Mouse (Mus musculus) C2C12 (cell line): ENCODE data around the gene Slc5a2. TPM values are rescaled to one million over a fixed set of nuclear protein-coding genes. Genes with fewer than 3 reads are reported as not detected.
A peak's percentile ranks its signal among the peaks of the same experiment; 100 is the strongest.

ENCODE experiments used
- H3K27me3 ChIP-seq: one replicate; pipeline ENCODE4 v1.6.1; 2011; ENCODE audit not compliant: control insufficient read depth, insufficient read depth, insufficient read length
- H3K36me3 ChIP-seq: one replicate; pipeline ENCODE4 v1.6.1; 2011; ENCODE audit not compliant: control insufficient read depth, insufficient read depth
- H3K4me3 ChIP-seq: one replicate; pipeline ENCODE4 v1.5.1; 2011; ENCODE audit warnings: mild to moderate bottlenecking, control low read depth; ENCODE audit not compliant: poor library complexity, insufficient read depth, severe bottlenecking
- H3K79me2 ChIP-seq: one replicate; pipeline ENCODE4 v1.6.1; 2011; ENCODE audit not compliant: control insufficient read depth, insufficient read depth
- H3K79me3 ChIP-seq: one replicate; pipeline ENCODE4 v1.6.1; 2011; ENCODE audit warnings: low read depth, control low read depth
- H3ac ChIP-seq: one replicate; pipeline ENCODE3; 2011; ENCODE audit warnings: low read depth; ENCODE audit not compliant: control insufficient read depth, insufficient read length
- CEBPB ChIP-seq: IDR thresholded peaks from one replicate; pipeline ENCODE4 v1.6.1; 2011; ENCODE audit warnings: low read depth, mild to moderate bottlenecking, control low read depth, moderate library complexity
- CTCF ChIP-seq: IDR thresholded peaks from one replicate; pipeline ENCODE4 v1.5.1; 2011; ENCODE audit not compliant: control insufficient read depth, insufficient read depth, insufficient read length
- FOSL1 ChIP-seq: IDR thresholded peaks from one replicate; pipeline ENCODE4 v1.8.0; 2011; ENCODE audit warnings: mild to moderate bottlenecking, low read length; ENCODE audit not compliant: poor library complexity, insufficient read depth, severe bottlenecking
- MAX ChIP-seq: IDR thresholded peaks from one replicate; pipeline ENCODE4 v1.6.1; 2011; ENCODE audit warnings: mild to moderate bottlenecking, control low read depth
- MYOD1 ChIP-seq: IDR thresholded peaks from one replicate; pipeline ENCODE4 v1.6.1; 2011; ENCODE audit warnings: low read depth; ENCODE audit not compliant: control insufficient read depth, insufficient read length
- MYOG ChIP-seq: IDR thresholded peaks from one replicate; pipeline ENCODE4 v1.6.1; 2011; ENCODE audit not compliant: control insufficient read depth, insufficient read length; ENCODE audit errors: extremely low read depth
- USF1 ChIP-seq: IDR thresholded peaks from one replicate; pipeline ENCODE4 v1.6.1; 2011; ENCODE audit warnings: low read depth, mild to moderate bottlenecking, control low read depth, moderate library complexity
- polyA plus RNA-seq: library from polyadenylated mRNA; unstranded; fragments of >200 nt; fragmentation: generic; extraction: Trizol; gene quantifications from one replicate; pipeline ENCODE4 v1.2.1, GENCODE M21; 2012; ENCODE audit warnings: missing spikeins

The Slc5a2 gene
- polyA plus RNA-seq, 1 experiment: not detected

DNA sequence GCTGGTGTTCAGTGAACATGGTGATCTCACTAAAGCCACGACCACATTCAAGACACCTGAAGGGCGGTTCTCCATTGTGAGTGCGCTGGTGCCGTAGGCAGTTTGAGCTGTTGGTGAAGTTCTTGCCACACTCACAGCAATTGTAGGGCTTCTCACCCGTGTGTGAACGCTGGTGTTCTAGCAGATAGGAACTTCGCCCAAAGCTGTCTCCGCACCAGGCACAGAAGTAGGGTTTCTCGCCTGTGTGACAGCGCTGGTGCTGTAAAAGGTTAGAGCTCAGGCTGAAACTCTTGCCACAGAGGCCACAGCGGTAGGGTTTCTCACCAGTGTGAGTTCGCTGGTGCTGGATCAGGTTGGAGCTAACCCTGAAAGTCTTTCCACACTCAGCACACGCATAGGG, 29.0 kb upstream of the Slc5a2 start:
- Histone ChIP-seq H3ac (no peak overlapping the region), H3K4me3 (no peak overlapping the region), H3K36me3 (peaks cover 12% of the 10 kb centered on the region), H3K79me2 (peaks cover 16% of the 10 kb centered on the region), H3K27me3 (no peaks in the 10 kb centered on the region), H3K79me3 (peaks cover 5% of the 10 kb centered on the region)
- TF ChIP-seq MYOD1: no peak
- TF ChIP-seq CEBPB: no peak
- TF ChIP-seq MAX: no peak
- no peak for TF ChIP-seq MYOG
- TF ChIP-seq USF1: no peak
- TF ChIP-seq FOSL1: no peak
- no peak for TF ChIP-seq CTCF

DNA sequence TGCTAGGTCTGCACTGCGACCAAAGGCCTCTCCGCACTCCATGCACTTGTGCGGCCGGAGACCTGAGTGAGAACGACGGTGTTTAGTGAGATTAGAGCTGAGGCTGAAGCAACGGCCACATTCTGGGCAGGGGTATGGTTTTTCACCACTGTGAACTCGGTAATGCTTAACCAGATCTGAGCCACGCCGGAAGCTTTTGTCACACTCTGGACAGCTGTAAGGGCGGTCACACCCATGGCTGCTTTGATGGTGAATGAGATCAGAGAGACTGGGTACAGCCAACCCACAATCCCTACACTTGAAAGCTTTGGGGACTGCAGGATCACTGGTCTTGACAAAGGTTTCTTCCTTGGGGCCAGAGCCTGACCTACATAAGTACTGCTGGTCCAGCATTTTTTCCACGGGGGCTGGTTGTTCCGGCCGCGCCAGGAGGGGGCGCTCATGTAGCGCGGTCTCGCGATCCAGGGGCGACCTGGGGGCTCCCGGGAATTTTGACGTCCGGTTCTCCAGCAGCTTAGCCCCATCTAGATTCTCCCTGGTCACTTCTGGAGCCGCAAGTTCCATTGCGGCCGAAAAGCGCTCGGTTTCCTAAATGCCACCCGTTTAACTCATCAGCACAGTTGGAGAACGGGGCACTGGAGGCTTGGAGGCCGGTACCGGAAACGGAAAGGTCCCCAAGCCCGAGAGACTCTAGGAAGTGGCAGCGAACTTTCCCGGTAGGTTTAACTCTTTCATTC, 28.4 kb upstream of the Slc5a2 start, which contains the start of gene Armc5:
Armc5 (plus strand) TSS at position 487 of the 737 bp plus-strand sequence.
- peaks cover 16% of the 10 kb centered on the region for H3K79me2 ChIP-seq
- H3K4me3 ChIP-seq: peak within 1 kb of the TSS; percentile 79
- no peak for TF ChIP-seq CEBPB
- peak; percentile 76 for TF ChIP-seq CTCF
- H3K36me3 ChIP-seq: peaks cover 12% of the 10 kb centered on the region
- H3K27me3 ChIP-seq: no peaks in the 10 kb centered on the region
- peaks cover 5% of the 10 kb centered on the region for H3K79me3 ChIP-seq
- peak within 1 kb of the TSS; percentile 92 for H3ac ChIP-seq

DNA sequence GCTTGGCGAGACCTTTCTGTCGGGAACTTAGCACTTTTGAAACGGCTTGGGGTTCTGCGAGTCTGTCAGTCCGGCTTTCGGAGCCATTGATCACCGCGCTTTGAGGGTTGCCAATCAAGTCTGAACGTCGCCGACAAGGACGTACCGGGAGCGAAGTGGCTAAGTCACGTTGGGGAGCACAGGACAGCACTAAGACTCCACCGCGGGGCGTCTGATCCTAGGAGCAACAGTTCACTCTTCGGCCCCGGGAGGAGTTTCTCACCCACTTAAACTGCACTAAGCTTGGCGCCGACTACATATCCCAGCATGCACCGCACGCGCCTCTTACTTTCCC, 27.9 kb upstream of the Slc5a2 start:
- Histone ChIP-seq H3K36me3 (peaks cover 12% of the 10 kb centered on the region), H3ac (peak overlapping the region; percentile 62), H3K4me3 (peak overlapping the region; percentile 79), H3K79me3 (peaks cover 5% of the 10 kb centered on the region), H3K79me2 (peaks cover 16% of the 10 kb centered on the region), H3K27me3 (no peaks in the 10 kb centered on the region)
- TF ChIP-seq CEBPB (no peak), USF1 (no peak), FOSL1 (no peak), MYOD1 (no peak), MYOG (no peak), CTCF (no peak), MAX (no peak)

DNA sequence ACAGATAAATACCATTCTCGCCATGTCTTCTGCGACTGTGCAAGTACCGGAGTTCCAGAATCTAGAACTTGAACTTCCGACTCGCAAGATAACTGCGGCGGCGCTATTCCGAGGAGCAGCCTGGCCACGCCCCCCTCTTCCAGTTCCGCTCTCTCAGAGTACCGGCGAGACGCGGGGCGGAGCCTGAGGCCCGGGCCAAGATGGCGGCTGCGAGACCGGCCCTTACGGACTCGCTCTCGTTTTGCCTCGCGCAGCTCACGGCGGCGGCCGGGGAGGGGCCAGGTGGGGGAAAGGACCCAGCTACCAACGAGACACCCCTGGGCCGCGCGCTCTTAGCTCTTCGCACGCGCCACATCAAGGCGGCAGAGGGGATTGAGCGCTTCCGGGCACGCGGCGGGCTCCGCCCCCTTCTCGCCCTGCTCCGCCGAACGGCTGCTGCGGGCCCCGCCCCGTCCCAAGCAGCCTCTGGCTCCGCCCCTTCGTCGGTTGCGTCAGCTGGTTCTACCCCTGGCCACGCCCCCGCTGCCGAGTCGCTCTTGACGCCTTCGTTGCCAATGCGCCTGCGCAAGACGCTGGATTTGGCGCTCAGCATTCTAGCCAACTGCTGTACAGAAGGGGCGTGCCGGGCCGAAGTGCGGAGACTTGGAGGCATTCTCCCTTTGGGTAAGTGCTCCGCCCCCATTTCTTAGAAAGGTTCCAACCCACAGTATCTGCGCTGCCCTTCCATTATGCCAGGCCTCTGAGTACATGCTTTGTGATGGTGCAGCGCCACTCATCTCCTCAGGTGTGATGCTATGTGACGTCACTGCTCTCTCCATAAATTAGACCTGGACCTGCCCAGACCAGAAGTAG, 27.3 kb upstream of the Slc5a2 start, which contains the start of gene 9130023H24Rik:
9130023H24Rik (minus strand) TSS at position 105 of the 852 bp plus-strand sequence.
- no peaks in the 10 kb centered on the region for H3K27me3 ChIP-seq
- peak within 1 kb of the TSS; percentile 92 for H3ac ChIP-seq
- TF ChIP-seq MYOG: no peak
- TF ChIP-seq CTCF: no peak
- no peak for TF ChIP-seq MYOD1
- peak; percentile 32 for TF ChIP-seq MAX
- no peak for TF ChIP-seq FOSL1
- peak; percentile 31 for TF ChIP-seq CEBPB
- no peak for TF ChIP-seq USF1
- peaks cover 5% of the 10 kb centered on the region for H3K79me3 ChIP-seq
- peaks cover 16% of the 10 kb centered on the region for H3K36me3 ChIP-seq
- peaks cover 16% of the 10 kb centered on the region for H3K79me2 ChIP-seq
- peak within 1 kb of the TSS; percentile 79 for H3K4me3 ChIP-seq

DNA sequence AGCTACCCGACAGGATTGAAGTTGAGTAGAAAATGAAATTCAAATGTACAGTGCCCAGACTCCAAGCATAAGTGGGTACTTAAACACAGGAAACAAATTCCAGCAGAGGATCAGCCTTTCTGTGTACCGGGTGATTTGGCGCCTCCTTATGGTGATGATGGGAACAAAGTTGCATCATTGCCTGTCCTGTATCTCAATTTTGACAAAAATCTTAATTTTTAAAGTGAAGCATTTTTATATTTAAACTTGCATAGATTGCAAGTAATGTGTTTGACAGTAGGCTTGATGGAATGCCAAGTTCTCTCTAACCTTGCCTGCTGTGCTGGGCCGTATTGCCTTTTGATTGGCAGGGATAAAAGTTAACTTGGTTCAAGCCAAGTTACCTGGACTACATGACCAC, 26.5 kb upstream of the Slc5a2 start:
- H3ac ChIP-seq: no peak overlapping the region
- peaks cover 5% of the 10 kb centered on the region for H3K79me3 ChIP-seq
- H3K79me2 ChIP-seq: peaks cover 16% of the 10 kb centered on the region
- TF ChIP-seq CEBPB (peak; percentile 76), MYOD1 (no peak)
- H3K27me3 ChIP-seq: no peaks in the 10 kb centered on the region
- H3K4me3 ChIP-seq: no peak overlapping the region
- peaks cover 16% of the 10 kb centered on the region for H3K36me3 ChIP-seq

DNA sequence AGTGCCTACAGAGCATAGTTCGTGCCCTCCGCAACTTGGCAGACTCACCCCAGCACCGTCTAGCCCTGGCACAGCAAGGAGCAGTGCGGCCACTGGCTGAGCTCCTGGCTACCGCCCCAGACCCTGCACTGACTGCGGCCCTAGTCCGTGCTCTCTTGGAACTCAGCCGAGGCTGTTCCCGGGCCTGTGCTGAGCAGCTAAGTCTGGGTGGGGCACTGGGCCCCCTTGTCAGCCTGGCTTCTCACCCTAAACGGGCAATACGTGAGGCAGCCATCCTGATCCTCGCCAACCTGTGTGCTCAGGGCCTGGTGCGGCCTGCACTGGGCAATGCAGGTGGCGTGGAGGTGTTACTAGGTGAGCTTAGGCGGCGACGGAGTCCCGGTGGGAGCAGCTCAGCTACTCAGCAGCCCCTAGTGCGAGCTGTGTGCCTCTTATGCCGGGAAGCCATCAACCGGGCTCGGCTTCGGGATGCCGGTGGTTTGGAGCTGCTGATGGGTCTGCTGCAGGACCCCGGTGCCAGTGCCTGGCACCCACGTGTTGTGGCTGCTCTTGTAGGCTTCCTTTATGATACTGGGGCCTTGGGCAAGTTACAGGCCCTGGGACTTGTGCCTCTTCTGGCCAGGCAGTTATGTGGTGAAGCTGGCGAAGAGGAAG, 25.2 kb upstream of the Slc5a2 start:
- TF ChIP-seq CEBPB (no peak), FOSL1 (no peak), USF1 (no peak), MYOD1 (no peak), CTCF (no peak), MYOG (no peak), MAX (no peak)
- H3K27me3 ChIP-seq: no peaks in the 10 kb centered on the region
- H3K36me3 ChIP-seq: peaks cover 22% of the 10 kb centered on the region
- peaks cover 16% of the 10 kb centered on the region for H3K79me2 ChIP-seq
- H3K79me3 ChIP-seq: peaks cover 5% of the 10 kb centered on the region
- H3ac ChIP-seq: no peak overlapping the region
- H3K4me3 ChIP-seq: no peak overlapping the region
